Mouse (Mus musculus): Measurements from ENCODE around the gene Rhox4a. TPM values are rescaled to one million over a fixed set of nuclear protein-coding genes. Genes with fewer than 3 reads are reported as not detected.
"Not testable (repeated sequence)": the region's sequence is repeated elsewhere in the genome, so short reads cannot be mapped to it uniquely, and the experiment has no call there.

Gene Rhox4a
- not detected for total RNA-seq (2021)

- intact Hi-C loops (cut with DNase I); DNase-seq (ENCODE audit: low spot score): not testable (repeated sequence)
These were observed at the start of gene Rhox4a for GRCm38 (mm10) chrX:37265038-37265437. Gene Rhox4a, plus strand, starts transcription at chrX:37265338.

- DNase-seq (ENCODE audit: low spot score); intact Hi-C loops (cut with DNase I): not testable (repeated sequence)
These were observed 43.0 kb upstream of the Rhox4a start, which contains the start of gene Rhox1 for GRCm38 (mm10) chrX:37222158-37222557. Gene Rhox1, minus strand, starts transcription at chrX:37222258.

- intact Hi-C loops (cut with DNase I); DNase-seq (ENCODE audit: low spot score): not testable (repeated sequence)
These were observed 20.5 kb upstream of the Rhox4a start, which contains the start of gene Rhox2a for GRCm38 (mm10) chrX:37244676-37245075. Gene Rhox2a, plus strand, starts transcription at chrX:37244976.

- DNase-seq (ENCODE audit: low spot score); intact Hi-C loops (cut with DNase I): not testable (repeated sequence)
These were observed 15.5 kb upstream of the Rhox4a start, which contains the start of gene Rhox3a for GRCm38 (mm10) chrX:37249619-37250018. Gene Rhox3a, plus strand, starts transcription at chrX:37249919.

Other genes with a start within 250 kb of the Rhox4a start
- not detected for gene Sowahd, start 216.5 kb upstream of the Rhox4a start, total RNA-seq (2021)
- 100 to 1,000 TPM; 313 to 327 TPM for gene Rpl39, start 179.9 kb upstream of the Rhox4a start, total RNA-seq (2021)
- 1 to 10 TPM; 6.8 to 7.0 TPM for gene Upf3b, start 155.0 kb upstream of the Rhox4a start, total RNA-seq (2021)
- 10 to 100 TPM in 1 of 2 experiments, 1 to 10 TPM in 1; 8.9 to 10.2 TPM for gene Nkap, start 138.5 kb upstream of the Rhox4a start, total RNA-seq (2021)
- gene Akap14, start 96.5 kb upstream of the Rhox4a start, total RNA-seq (2021), result not detected
- gene Ndufa1, start 74.2 kb upstream of the Rhox4a start, total RNA-seq (2021), result 100 to 1,000 TPM; 902 to 919 TPM
- gene Rnf113a1, start 74.1 kb upstream of the Rhox4a start, total RNA-seq (2021), result 1 to 10 TPM; 1.6 to 3.1 TPM
- not detected for gene Gm9, start 54.3 kb upstream of the Rhox4a start, total RNA-seq (2021)
- not detected for gene Rhox1, start 43.1 kb upstream of the Rhox4a start, total RNA-seq (2021)
- gene Rhox2a, start 20.4 kb upstream of the Rhox4a start, total RNA-seq (2021), result not detected
- not detected for gene Rhox3a, start 15.4 kb upstream of the Rhox4a start, total RNA-seq (2021)
- gene Rhox3a2, start 114.7 kb downstream of the Rhox4a start, total RNA-seq (2021), result not detected
- gene Rhox4a2, start 125.5 kb downstream of the Rhox4a start, total RNA-seq (2021), result not detected
- not detected for gene Rhox2b, start 146.7 kb downstream of the Rhox4a start, total RNA-seq (2021)
- not detected for gene Rhox4b, start 167.2 kb downstream of the Rhox4a start, total RNA-seq (2021)
- not detected for gene Rhox2c, start 188.3 kb downstream of the Rhox4a start, total RNA-seq (2021)
- not detected for gene Rhox3c, start 193.2 kb downstream of the Rhox4a start, total RNA-seq (2021)
- gene Rhox4c, start 215.0 kb downstream of the Rhox4a start, total RNA-seq (2021), result not detected
- not detected for gene Rhox2d, start 228.1 kb downstream of the Rhox4a start, total RNA-seq (2021)
- not detected for gene Rhox4d, start 249.0 kb downstream of the Rhox4a start, total RNA-seq (2021)